Mouse (Mus musculus): ENCODE measurements around the gene Gm973. TPM values are rescaled to one million over a fixed set of nuclear protein-coding genes. Genes with fewer than 3 reads are reported as not detected.

The Gm973 gene
- total and polyA plus RNA-seq, 3 experiments = 2.3 to 14.9 (median 7.6) TPM

- DNase-seq (ENCODE audit: extremely low read depth) = no peak
- H3K79me2 ChIP-seq (replicated peaks; ENCODE audit: control insufficient read depth, extremely low read depth, insufficient read depth, poor library complexity, severe bottlenecking) = no peaks in the 10 kb centered on the region
- H3K27ac ChIP-seq (ENCODE audit: insufficient read depth, low read depth) = no peak overlapping the region
- no peaks in the 10 kb centered on the region for H3K4me1 ChIP-seq (ENCODE audit: control insufficient read depth in 1 of 2, insufficient read depth in 2 of 2)
- H3K36me3 ChIP-seq (replicated peaks in 1 of 2; ENCODE audit: control insufficient read depth in 1 of 2, insufficient read depth in 1 of 2, low read length in 1 of 2) = no peaks in the 10 kb centered on the region
- no peak overlapping the region for H3K4me2 ChIP-seq (ENCODE audit: insufficient read depth, low read depth, poor library complexity, severe bottlenecking)
- no peak overlapping the region for H3K4me3 ChIP-seq (replicated peaks in 1 of 3; ENCODE audit: low read depth in 2 of 3, low read length in 2 of 3, poor library complexity in 1 of 3)
- in situ Hi-C loops (cut with MboI; ENCODE audit: low pct_ligation_motif_present, low pct_unique_long_range_greater_than_20kb, low sequenced_read_pairs) = no loop called here
- H3K9ac ChIP-seq (ENCODE audit: insufficient read depth, low read depth) = no peak overlapping the region
- H3K9me3 ChIP-seq (replicated peaks; ENCODE audit: low read length) = no peaks in the 10 kb centered on the region
- H3K27me3 ChIP-seq (replicated peaks) = no peaks in the 10 kb centered on the region
- TF ChIP-seq BHLHE40 (IDR thresholded peaks at IDR 0.05; ENCODE audit: low read depth, low read length) (no peak), MXI1 (IDR thresholded peaks at IDR 0.05; ENCODE audit: low read depth, low read length) (no peak), CHD2 (IDR thresholded peaks at IDR 0.05; ENCODE audit: low read length) (no peak)
- dilution Hi-C loops (cut with MboI; ENCODE audit: extremely low pct_ligation_motif_present, extremely low pct_unique_long_range_greater_than_20kb, low sequenced_read_pairs) = no loop called here
These were observed 16.7 kb upstream of the Gm973 start for GRCm38 (mm10) chr1:59499327-59499726.

GRCm38 (mm10) chr1:59502355-59502754, 13.7 kb upstream of the Gm973 start:
- H3K79me2 ChIP-seq (replicated peaks; ENCODE audit: control insufficient read depth, extremely low read depth, insufficient read depth, poor library complexity, severe bottlenecking) = no peaks in the 10 kb centered on the region
- in situ Hi-C loops (cut with MboI; ENCODE audit: low pct_ligation_motif_present, low pct_unique_long_range_greater_than_20kb, low sequenced_read_pairs) = no loop called here
- TF ChIP-seq UBTF (IDR thresholded peaks at IDR 0.05; ENCODE audit: low read depth, low read length) (no peak), KAT2A (IDR thresholded peaks at IDR 0.05; ENCODE audit: insufficient replicate concordance, low read length) (no peak)
- dilution Hi-C loops (cut with MboI; ENCODE audit: extremely low pct_ligation_motif_present, extremely low pct_unique_long_range_greater_than_20kb, low sequenced_read_pairs) = no loop called here
- H3K27me3 ChIP-seq (replicated peaks) = no peaks in the 10 kb centered on the region
- no peaks in the 10 kb centered on the region for H3K9me3 ChIP-seq (replicated peaks; ENCODE audit: low read length)
- no peak overlapping the region for H3K4me2 ChIP-seq (ENCODE audit: insufficient read depth, low read depth, poor library complexity, severe bottlenecking)
- H3K9ac ChIP-seq (ENCODE audit: insufficient read depth, low read depth) = no peak overlapping the region
- DNase-seq (ENCODE audit: extremely low read depth) = no peak
- no peaks in the 10 kb centered on the region for H3K36me3 ChIP-seq (replicated peaks in 1 of 2; ENCODE audit: control insufficient read depth in 1 of 2, insufficient read depth in 1 of 2, low read length in 1 of 2)
- no peak overlapping the region for H3K27ac ChIP-seq (ENCODE audit: insufficient read depth, low read depth)
- H3K4me3 ChIP-seq (replicated peaks in 1 of 3; ENCODE audit: low read depth in 2 of 3, low read length in 2 of 3, poor library complexity in 1 of 3) = no peak overlapping the region
- H3K4me1 ChIP-seq (ENCODE audit: control insufficient read depth in 1 of 2, insufficient read depth in 2 of 2) = no peaks in the 10 kb centered on the region

DNA sequence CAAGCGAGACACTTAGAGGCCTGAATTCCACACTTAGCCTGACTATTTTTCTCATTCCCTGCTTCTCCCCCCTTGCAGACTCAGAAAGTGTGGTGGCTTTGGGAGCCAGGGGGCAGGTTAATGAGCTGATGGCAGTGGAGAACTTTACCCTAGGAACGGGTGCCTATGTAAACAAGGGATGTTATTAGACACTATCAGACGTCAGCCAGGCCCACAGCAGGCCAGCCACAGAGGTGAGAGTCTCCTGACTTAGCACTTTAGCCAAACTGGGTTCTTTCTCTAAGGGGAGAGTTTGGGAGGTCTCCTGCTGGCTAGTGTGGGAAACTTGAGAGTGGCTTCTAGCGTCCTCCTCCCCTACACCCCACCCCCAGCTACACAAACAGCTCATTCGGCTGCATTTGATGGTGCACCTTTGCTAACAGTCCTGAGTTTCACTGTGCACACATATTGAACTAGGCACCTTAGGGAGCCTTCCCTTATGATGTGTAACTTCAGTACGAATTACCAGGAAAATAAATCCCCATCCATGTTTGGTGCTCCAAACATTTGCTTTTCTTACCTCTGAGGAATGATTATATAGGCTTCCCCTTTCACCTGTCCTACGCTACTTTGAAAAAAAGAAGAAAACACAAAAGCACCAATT, 12.3 kb upstream of the Gm973 start:
- Histone ChIP-seq H3K79me2 (replicated peaks; ENCODE audit: control insufficient read depth, extremely low read depth, insufficient read depth, poor library complexity, severe bottlenecking) (no peaks in the 10 kb centered on the region), H3K27ac (ENCODE audit: insufficient read depth, low read depth) (no peak overlapping the region), H3K4me3 (replicated peaks in 1 of 3; ENCODE audit: low read depth in 2 of 3, low read length in 2 of 3, poor library complexity in 1 of 3) (no peak overlapping the region), H3K27me3 (replicated peaks) (no peaks in the 10 kb centered on the region), H3K36me3 (replicated peaks in 1 of 2; ENCODE audit: control insufficient read depth in 1 of 2, insufficient read depth in 1 of 2, low read length in 1 of 2) (no peaks in the 10 kb centered on the region), H3K4me1 (ENCODE audit: control insufficient read depth in 1 of 2, insufficient read depth in 2 of 2) (no peaks in the 10 kb centered on the region), H3K9me3 (replicated peaks; ENCODE audit: low read length) (no peaks in the 10 kb centered on the region), H3K4me2 (ENCODE audit: insufficient read depth, low read depth, poor library complexity, severe bottlenecking) (no peak overlapping the region), H3K9ac (ENCODE audit: insufficient read depth, low read depth) (no peak overlapping the region)
- dilution Hi-C loops (cut with MboI; ENCODE audit: extremely low pct_ligation_motif_present, extremely low pct_unique_long_range_greater_than_20kb, low sequenced_read_pairs) (no loop called here), in situ Hi-C loops (cut with MboI; ENCODE audit: low pct_ligation_motif_present, low pct_unique_long_range_greater_than_20kb, low sequenced_read_pairs) (no loop called here)
- DNase-seq (ENCODE audit: extremely low read depth) = no peak
- TF ChIP-seq POLR2A (IDR thresholded peaks at IDR 0.05; ENCODE audit: low read depth, low read length) (no peak), RCOR1 (conservative IDR thresholded peaks at IDR 0.05; ENCODE audit: low read depth, low read length) (no peak), IRF4 (IDR thresholded peaks at IDR 0.05; ENCODE audit: low read depth, low read length) (no peak), CHD1 (IDR thresholded peaks at IDR 0.05; ENCODE audit: low read depth, low read length) (no peak), MAX (IDR thresholded peaks at IDR 0.05; ENCODE audit: low read length) (no peak), TBP (conservative IDR thresholded peaks at IDR 0.05; ENCODE audit: low read depth, low read length) (no peak), JUND (conservative IDR thresholded peaks at IDR 0.05; ENCODE audit: low read depth, low read length) (no peak), MXI1 (IDR thresholded peaks at IDR 0.05; ENCODE audit: low read depth, low read length) (no peak), MEF2A (IDR thresholded peaks at IDR 0.05; ENCODE audit: borderline replicate concordance, low read depth, low read length) (no peak)

Measured in CH12.LX (cell line).